Mouse (Mus musculus): ENCODE measurements around the gene Bub1. TPM values are rescaled to one million over a fixed set of nuclear protein-coding genes. Genes with fewer than 3 reads are reported as not detected.

Gene Bub1
- total RNA-seq, 2 experiments from 2014 or later, result 1.5 to 2.1 TPM

DNA sequence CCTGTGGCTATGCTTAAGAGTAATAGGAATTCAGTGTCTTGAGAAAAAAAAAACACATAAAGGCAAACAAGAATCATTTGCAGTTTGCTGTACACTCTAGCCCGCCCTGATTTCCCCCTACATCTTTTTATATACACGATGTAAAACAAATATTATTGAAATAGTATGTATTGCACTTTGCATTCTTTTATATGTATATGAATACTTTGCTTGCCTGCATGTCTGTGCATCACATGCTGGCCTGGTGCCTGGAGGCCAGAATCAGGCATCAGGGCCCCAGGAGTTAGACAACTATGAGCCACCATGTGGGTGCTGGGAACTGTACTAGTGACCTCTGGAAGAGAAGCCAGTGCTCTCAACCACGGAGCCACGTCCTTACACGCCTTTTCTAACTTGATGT, 44.4 kb downstream of the Bub1 start:
- no peak for DNase-seq
- intact Hi-C loops (cut with DNase I; ENCODE audit: low total_unique reads), result no loop called here

DNA sequence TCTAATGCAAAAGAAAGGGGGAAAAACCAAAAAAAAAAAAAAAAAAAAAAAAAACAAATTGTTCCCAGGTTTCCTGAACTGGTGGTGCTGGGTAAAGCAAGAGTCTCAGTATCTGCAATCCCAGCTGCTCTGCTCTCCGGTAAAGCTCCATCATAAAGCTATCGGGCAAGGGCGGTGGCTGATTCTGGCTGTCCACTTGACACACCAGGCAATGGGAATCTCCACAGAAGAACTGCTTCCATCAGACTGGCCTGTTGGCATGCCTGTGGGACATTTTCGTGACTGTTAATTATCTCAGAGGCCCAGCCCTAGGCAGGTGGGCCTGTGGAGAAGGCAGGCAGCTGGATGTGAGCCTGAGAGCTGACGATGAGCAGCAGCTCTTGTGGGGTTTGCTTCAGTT, 53.2 kb downstream of the Bub1 start:
- intact Hi-C loops (cut with DNase I; ENCODE audit: low total_unique reads), result no loop called here
- DNase-seq, result no peak

DNA sequence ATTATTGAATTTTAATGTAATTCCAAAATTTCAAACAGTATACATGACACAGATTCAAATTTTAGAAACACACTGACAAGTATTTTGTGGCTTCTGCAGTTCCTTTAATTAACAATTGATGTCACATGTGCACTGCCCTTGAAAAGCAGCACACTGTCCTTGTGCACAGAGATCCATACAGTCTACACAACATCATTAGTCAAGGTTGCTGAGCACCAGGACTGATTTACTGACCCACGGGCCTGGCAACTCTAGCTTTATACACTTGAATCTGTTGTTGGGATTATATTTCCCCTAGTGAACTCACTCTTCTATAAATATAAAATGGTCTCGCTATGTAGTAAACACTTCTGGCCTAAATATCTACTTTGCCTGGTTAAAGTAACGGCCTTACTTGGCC, 56.7 kb downstream of the Bub1 start:
- no peak for DNase-seq
- intact Hi-C loops (cut with DNase I; ENCODE audit: low total_unique reads), result no loop called here

GRCm38 (mm10) chr2:127774578-127774941, 57.1 kb downstream of the Bub1 start:
- intact Hi-C loops (cut with DNase I; ENCODE audit: low total_unique reads), result no loop called here
- DNase-seq, result no peak

DNA sequence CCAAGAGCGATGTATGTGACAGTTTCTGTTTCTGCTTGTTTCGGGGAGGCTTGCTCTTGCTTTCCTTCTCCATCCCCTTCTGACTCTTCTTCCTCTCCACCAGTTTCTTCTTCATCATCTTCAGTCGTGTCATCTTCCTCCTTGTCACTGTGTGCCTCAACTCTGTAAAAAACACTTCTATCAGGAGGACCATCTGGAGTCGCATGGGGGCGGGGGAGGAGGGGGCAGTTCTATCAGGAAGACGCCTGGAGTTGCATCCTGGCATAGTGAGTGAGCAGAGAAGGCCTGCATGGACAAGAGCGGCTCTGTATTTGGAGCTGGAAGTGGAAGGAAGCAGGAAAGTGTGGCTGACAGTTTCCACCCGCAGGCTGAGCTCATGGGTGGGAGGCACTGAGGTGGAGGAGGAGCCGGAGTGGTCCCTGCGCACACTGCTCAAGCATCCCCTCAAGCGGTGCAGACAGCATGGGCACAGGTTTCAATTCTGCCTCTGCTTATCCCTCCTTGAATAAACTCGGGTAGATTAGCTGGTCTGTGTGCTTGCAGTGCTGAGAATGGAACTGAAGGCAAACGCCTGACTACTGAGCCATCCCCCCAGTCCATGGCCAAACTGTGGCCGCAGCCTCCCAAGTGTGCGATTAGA, 57.6 kb downstream of the Bub1 start:
- intact Hi-C loops (cut with DNase I; ENCODE audit: low total_unique reads), result no loop called here
- no peak for DNase-seq

DNA sequence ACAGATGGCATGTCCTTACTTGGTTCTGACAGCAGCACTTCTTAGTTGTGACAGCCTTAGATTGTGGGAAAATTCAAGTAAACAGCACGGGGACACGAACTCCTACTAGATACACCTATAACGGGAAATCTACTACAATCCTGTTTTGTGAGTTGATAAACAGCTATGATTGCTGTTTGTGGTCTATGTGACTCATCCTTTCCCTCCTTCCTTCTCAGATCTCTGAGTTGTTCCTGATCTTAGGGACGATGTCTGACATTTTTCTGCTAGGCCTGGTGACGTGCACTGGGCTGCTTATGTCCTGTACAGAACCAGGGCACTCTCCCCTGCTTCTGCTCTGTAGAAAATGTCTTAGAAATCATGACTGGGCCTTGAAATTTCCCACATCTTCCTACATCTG, 70.1 kb downstream of the Bub1 start:
- DNase-seq, result no peak
- intact Hi-C loops (cut with DNase I; ENCODE audit: low total_unique reads), result no loop called here

DNA sequence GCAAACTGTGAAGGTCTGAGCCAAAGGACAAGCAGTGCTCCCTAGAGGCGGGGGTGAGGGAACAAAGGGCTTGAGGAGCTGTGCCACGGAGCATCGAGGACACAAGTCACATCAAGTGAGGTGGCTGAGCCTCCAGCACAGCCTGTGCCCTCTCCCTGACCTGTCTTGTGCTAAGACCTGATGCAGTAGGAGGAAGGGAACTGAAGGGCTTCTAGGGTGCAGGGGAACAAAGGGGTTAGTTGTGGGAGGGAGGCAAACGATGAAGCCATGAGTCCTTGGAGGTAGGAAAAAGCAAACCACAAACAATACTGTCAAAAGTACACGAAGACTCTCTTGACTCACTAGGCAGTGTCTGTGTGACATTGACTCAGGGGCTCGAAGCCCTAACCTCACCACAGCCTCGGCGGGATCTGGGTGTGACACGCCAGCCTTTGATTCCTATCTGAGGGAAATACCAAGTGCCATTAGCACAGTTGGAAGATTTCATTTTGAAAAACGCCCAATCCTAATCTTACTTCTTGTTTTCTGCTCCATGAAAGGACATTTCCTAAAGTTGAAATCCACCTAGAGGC, 71.2 kb downstream of the Bub1 start:
- intact Hi-C loops (cut with DNase I; ENCODE audit: low total_unique reads), result no loop called here
- no peak for DNase-seq

GRCm38 (mm10) chr2:127760014-127760413, 71.7 kb downstream of the Bub1 start:
- no peak for DNase-seq
- intact Hi-C loops (cut with DNase I; ENCODE audit: low total_unique reads), result no loop called here

- intact Hi-C loops (cut with DNase I; ENCODE audit: low total_unique reads), result no loop called here
- DNase-seq, result no peak
These were observed 72.3 kb downstream of the Bub1 start for GRCm38 (mm10) chr2:127759157-127759880.

DNA sequence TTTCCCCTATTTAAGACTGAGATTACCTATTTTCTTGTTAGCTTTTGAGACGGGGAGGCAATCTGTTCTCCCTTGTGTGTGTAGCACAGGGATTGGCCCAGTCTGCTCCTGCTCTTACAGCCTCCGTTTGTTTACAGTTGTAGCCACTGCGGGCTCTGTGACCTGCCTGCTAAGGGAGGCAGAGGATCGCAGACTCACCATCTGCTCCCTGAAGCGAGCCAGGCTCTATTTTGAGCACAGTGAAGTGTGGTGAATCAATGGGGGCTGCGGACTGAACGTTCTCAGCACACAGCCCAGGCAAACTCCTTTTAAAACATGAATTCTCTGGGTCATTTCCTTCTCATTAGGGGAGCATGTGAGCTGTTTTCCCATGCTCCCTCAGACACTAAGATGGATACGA, 74.5 kb downstream of the Bub1 start:
- DNase-seq, result no peak
- intact Hi-C loops (cut with DNase I; ENCODE audit: low total_unique reads), result no loop called here

GRCm38 (mm10) chr2:127754113-127754512, 77.6 kb downstream of the Bub1 start:
- DNase-seq, result no peak
- intact Hi-C loops (cut with DNase I; ENCODE audit: low total_unique reads), result no loop called here

DNA sequence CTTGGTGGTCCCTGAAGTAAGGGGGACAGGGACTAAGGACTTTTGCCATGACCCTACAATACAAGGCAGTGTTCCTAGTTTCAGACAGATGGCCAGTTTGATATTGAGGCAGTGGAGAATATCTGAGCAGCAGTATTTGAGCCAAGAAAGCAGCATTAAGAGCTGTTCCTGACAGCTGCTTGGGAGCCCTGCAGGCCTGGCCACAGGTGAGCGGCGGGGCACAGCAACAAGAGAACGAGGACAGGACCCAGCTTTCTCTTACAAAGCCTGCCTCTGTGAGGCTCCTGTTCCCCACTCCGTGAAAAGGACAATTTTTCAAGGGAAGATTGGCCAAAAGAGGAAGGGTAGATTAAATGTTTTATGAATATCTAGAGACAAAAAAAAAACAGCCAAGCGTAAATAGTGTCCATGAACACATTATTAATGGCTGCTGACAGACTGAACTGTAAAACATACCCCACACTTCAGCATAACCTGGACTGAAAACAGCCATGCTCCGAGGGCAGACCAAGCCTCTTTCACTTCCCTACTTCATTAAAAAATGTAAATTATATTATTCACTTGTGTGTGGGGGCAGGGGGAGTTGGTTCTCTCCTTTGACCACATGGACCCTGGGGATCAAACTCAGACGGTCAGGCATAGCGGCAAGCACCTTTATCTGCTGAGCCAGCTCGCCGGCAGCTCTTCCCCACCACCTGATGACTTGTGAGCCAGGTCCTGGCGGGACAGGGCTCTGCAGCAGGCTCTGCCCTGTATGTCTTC, 79.6 kb downstream of the Bub1 start:
- intact Hi-C loops (cut with DNase I; ENCODE audit: low total_unique reads), result no loop called here
- DNase-seq, result no peak

Other genes with a start within 250 kb of the Bub1 start
- gene Zfp661, start 244.8 kb downstream of the Bub1 start, total RNA-seq (2021), result 1 to 10 TPM; 1.3 to 2.5 TPM
- gene Mrps5, start 244.6 kb downstream of the Bub1 start, total RNA-seq (2021), result 10 to 100 TPM; 85.2 to 98.4 TPM
- 10 to 100 TPM in 1 of 2 experiments, 1 to 10 TPM in 1; 4.1 to 25.9 TPM for gene Mal, start 175.2 kb downstream of the Bub1 start, total RNA-seq (2021)
- 1 to 10 TPM; 4.2 to 4.3 TPM for gene Mall, start 101.9 kb downstream of the Bub1 start, total RNA-seq (2021)
- gene Nphp1, start 43.0 kb downstream of the Bub1 start, total RNA-seq (2021), result 10 to 100 TPM; 13.7 to 15.4 TPM
- gene Mtln, start 39.4 kb downstream of the Bub1 start, total RNA-seq (2021), result 10 to 100 TPM; 77.4 to 77.8 TPM
- under 1 TPM; 0.13 to 0.23 TPM for gene Acoxl, start 7.0 kb upstream of the Bub1 start, total RNA-seq (2021)

Data from gastrocnemius, postnatal 14 days (tissue).